Mouse (Mus musculus) midbrain, postnatal 0 days (tissue): ENCODE measurements around the gene Olfr1274-ps. TPM values are rescaled to one million over a fixed set of nuclear protein-coding genes. Genes with fewer than 3 reads are reported as not detected.

Source experiments
- ATAC-seq: fragments of 200-750 bp; cut with Nextera tagmentation; 2 replicates; pipeline ENCODE4 v1.8.0; 2017; ENCODE audit warnings: moderate number of reproducible peaks, mild to moderate bottlenecking, moderate TSS enrichment, moderate library complexity; ENCODE audit not compliant: low FRiP score
- DNase-seq: peaks from one replicate; pipeline ENCODE4 v3.0.0-alpha.2; 2015; ENCODE audit warnings: low spot score
- H3K27ac ChIP-seq: fragments of 300-500 bp; sonication (generic); 2 replicates; pipeline ENCODE4 v1.5.1; 2014; ENCODE audit warnings: low read depth, mild to moderate bottlenecking, low read length, mixed read lengths
- H3K27me3 ChIP-seq: fragments of 300-500 bp; sonication (generic); 2 replicates; pipeline ENCODE4 v1.6.1; 2014; ENCODE audit warnings: low read length, control low read depth, mixed read lengths; ENCODE audit not compliant: insufficient read depth
- H3K36me3 ChIP-seq: fragments of 300-500 bp; sonication (generic); 2 replicates; pipeline ENCODE4 v1.6.1; 2014; ENCODE audit warnings: low read length, control low read depth, mixed read lengths; ENCODE audit not compliant: insufficient read depth
- H3K4me1 ChIP-seq: fragments of 300-500 bp; sonication (generic); 2 replicates; pipeline ENCODE4 v1.6.1; 2014; ENCODE audit warnings: mild to moderate bottlenecking, control low read depth, antibody characterized with exemption, low read length, mixed read lengths; ENCODE audit not compliant: insufficient read depth
- H3K4me2 ChIP-seq: fragments of 300-500 bp; sonication (generic); 2 replicates; pipeline ENCODE4 v1.6.1; 2014; ENCODE audit warnings: low read depth, mild to moderate bottlenecking, low read length, mixed read lengths; ENCODE audit not compliant: poor library complexity, severe bottlenecking
- H3K4me3 ChIP-seq: fragments of 300-500 bp; sonication (generic); 2 replicates; pipeline ENCODE4 v1.5.1; 2014; ENCODE audit warnings: low read depth, mild to moderate bottlenecking, low read length, moderate library complexity
- H3K9ac ChIP-seq: fragments of 300-500 bp; sonication (generic); replicated peaks from 2 replicates; pipeline ENCODE4 v1.6.1; 2014; ENCODE audit warnings: mild to moderate bottlenecking, low read length, moderate library complexity, mixed read lengths; ENCODE audit not compliant: poor library complexity, severe bottlenecking
- H3K9me3 ChIP-seq: fragments of 300-500 bp; sonication (generic); 2 replicates; pipeline ENCODE4 v1.6.1; 2016; ENCODE audit warnings: low read length, control low read depth
- CTCF ChIP-seq: IDR thresholded peaks from 2 replicates; pipeline ENCODE4 v1.5.1; 2016; ENCODE audit warnings: antibody characterized with exemption, mild to moderate bottlenecking
- WGBS: fragments of 180-500 bp; shearing (Covaris S2); extraction: QIAGEN DNeasy Blood & Tissue Kit; methylation state at CpG from one replicate; pipeline ENCODE4 v1.1.7; 2014; 5-methylcytosine and 5-hydroxymethylcytosine counted together
- polyA plus RNA-seq: library from polyadenylated mRNA; unstranded; fragments of >200 nt; fragmentation: Nextera tagmentation; extraction: Ambion mirVana; gene quantifications from 2 replicates; pipeline ENCODE4 v1.2.1, GENCODE M21; 2015
- total RNA-seq: library from RNA; depleted of rRNA; stranded (reverse); fragments of >200 nt; gene quantifications from 2 replicates; pipeline ENCODE4 v1.2.3, GENCODE M21; 2014; rRNA removed

The Olfr1274-ps gene
- total and polyA plus RNA-seq, 2 experiments from 2014 or later = not detected

DNA sequence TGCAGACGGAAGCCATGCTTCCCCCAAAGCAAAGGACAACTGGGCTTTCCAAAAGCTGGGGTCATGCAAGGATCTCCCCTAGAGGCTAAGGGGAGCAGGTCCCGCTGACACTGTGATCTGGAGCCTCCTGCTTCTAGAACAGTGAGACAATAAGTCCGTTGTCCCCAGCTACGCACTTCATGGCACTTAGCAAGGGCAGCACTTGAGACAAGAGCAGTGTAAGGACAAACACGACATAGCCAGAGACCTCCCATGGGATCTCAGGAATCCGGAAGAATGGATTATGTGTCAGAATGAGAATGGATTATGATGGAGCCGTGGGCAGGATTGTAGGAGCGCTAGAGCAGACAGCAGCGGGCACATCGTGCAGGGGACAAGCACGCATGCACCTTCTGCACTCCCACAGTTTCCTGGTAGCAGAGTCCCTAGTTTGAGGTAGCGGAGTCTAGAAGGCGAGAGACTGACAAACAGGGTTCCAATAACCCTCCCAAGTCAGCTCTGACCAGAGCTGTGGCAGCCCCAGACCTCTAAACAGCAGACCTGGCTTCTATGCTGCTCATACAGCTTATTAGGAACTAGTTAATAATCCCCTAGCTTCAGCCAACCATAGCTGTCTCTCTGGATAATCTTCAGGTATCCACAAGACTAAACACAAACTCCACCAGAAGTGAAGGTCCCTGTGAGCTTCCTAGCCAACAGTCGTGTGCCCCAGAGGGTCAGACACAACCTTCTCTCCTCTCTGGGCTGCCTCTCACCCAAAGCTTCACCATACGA, 50.7 kb downstream of the Olfr1274-ps start:
- WGBS = 87% methylated on average over 15 of the region's 15 CpGs
- ATAC-seq = no peak

DNA sequence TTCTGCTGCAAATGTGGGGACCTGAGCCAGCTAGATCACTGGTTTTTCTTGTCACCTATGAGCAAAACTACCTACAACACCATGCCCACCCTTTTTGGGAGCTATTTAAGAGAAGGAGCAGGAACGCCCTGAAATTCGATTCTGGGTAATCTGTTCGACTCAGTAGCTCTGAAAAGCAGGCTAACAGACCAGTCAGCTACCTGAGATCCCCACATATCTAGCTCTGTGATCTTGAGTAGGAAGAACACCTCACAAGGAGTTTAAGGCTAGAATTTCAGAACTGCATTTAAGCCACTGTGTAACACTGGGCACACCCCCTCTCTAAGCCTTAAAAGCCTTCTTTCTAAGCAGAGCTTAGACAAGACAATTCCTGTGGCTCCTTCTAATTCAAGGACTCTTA, 53.9 kb downstream of the Olfr1274-ps start:
- Histone ChIP-seq H3K4me2 (no peak overlapping the region), H3K9me3 (no peaks in the 10 kb centered on the region), H3K27ac (no peak overlapping the region), H3K9ac (no peak overlapping the region), H3K36me3 (peaks cover 54% of the 10 kb centered on the region), H3K4me3 (no peak overlapping the region), H3K27me3 (no peaks in the 10 kb centered on the region), H3K4me1 (no peaks in the 10 kb centered on the region)
- ATAC-seq (no peak), DNase-seq (no peak)
- TF ChIP-seq CTCF = no peak
- 85% methylated on average over 3 of the region's 3 CpGs for WGBS

More for the DNA sequence above, 50.7 kb downstream of the Olfr1274-ps start:
- no peaks in the 10 kb centered on the region for H3K4me1 ChIP-seq
- TF ChIP-seq CTCF = no peak
- H3K4me3 ChIP-seq = no peak overlapping the region
- no peaks in the 10 kb centered on the region for H3K27me3 ChIP-seq
- H3K36me3 ChIP-seq = peaks cover 36% of the 10 kb centered on the region
- H3K9ac ChIP-seq = no peak overlapping the region
- H3K9me3 ChIP-seq = no peaks in the 10 kb centered on the region
- no peak overlapping the region for H3K4me2 ChIP-seq
- H3K27ac ChIP-seq = no peak overlapping the region
- DNase-seq = no peak

Other genes starting within 250 kb of the Olfr1274-ps start
- gene Olfr1270, start 245.6 kb upstream of the Olfr1274-ps start, total RNA-seq = not detected in 2 replicates
- gene Olfr1270, start 245.6 kb upstream of the Olfr1274-ps start, polyA plus RNA-seq = not detected in 2 replicates
- not detected in 2 replicates for gene Olfr1506, start 174.2 kb upstream of the Olfr1274-ps start, total RNA-seq
- gene Olfr1506, start 174.2 kb upstream of the Olfr1274-ps start, polyA plus RNA-seq = not detected in 2 replicates
- not detected in 2 replicates for gene Olfr142, start 141.1 kb upstream of the Olfr1274-ps start, total RNA-seq
- gene Olfr142, start 141.1 kb upstream of the Olfr1274-ps start, polyA plus RNA-seq = not detected in 2 replicates
- not detected in 2 replicates for gene Olfr1271, start 127.7 kb upstream of the Olfr1274-ps start, total RNA-seq
- gene Olfr1271, start 127.7 kb upstream of the Olfr1274-ps start, polyA plus RNA-seq = not detected in 2 replicates
- gene Olfr1272, start 105.8 kb upstream of the Olfr1274-ps start, total RNA-seq = not detected in 2 replicates
- gene Olfr1272, start 105.8 kb upstream of the Olfr1274-ps start, polyA plus RNA-seq = not detected in 2 replicates
- gene Gm13769, start 76.5 kb upstream of the Olfr1274-ps start, total RNA-seq = not detected in 2 replicates
- gene Gm13769, start 76.5 kb upstream of the Olfr1274-ps start, polyA plus RNA-seq = not detected in 2 replicates
- 36.6 and 39.7 TPM in 2 replicates for gene Ptprj, start 182.0 kb downstream of the Olfr1274-ps start, total RNA-seq
- 3.7 and 4.3 TPM in 2 replicates for gene Ptprj, start 182.0 kb downstream of the Olfr1274-ps start, polyA plus RNA-seq